Mouse (Mus musculus) MEL (cell line): Measurements from ENCODE around the gene Rom1. TPM values are rescaled to one million over a fixed set of nuclear protein-coding genes. Genes with fewer than 3 reads are reported as not detected.

Experiments
- DNase-seq: peaks from one replicate; pipeline ENCODE4 v3.0.0; 2011; ENCODE audit warnings: low read depth, low spot score
- H3K27ac ChIP-seq: 2 replicates; pipeline ENCODE4 v1.5.1; 2012; ENCODE audit warnings: low read depth, mild to moderate bottlenecking, control low read depth, low read length, moderate library complexity; ENCODE audit not compliant: control insufficient read depth
- H3K27me3 ChIP-seq, 2 experiments: fragments of 150-350 bp in 1 of 2; sonication (generic) in 1 of 2; 2 replicates each; pipeline ENCODE4 v1.6.1; 2012; ENCODE audit warnings: low read length in 2 of 2, mild to moderate bottlenecking in 2 of 2, improper control_type of control experiment in 1 of 2, moderate library complexity in 1 of 2; ENCODE audit not compliant: insufficient read depth in 2 of 2, control insufficient read depth in 1 of 2
- H3K36me3 ChIP-seq, 2 experiments: 2 replicates each; pipeline ENCODE4 v1.6.1; 2012 to 2014; ENCODE audit warnings: low read length in 2 of 2, improper control_type of control experiment in 1 of 2, inconsistent platforms in 1 of 2, mild to moderate bottlenecking in 1 of 2; ENCODE audit not compliant: insufficient read depth in 2 of 2, control insufficient read depth in 1 of 2
- H3K4me1 ChIP-seq, 2 experiments: fragments of 150-350 bp in 1 of 2; sonication (generic) in 1 of 2; 2 replicates each; pipeline ENCODE4 v1.6.1; 2012; ENCODE audit warnings: low read length in 2 of 2, improper control_type of control experiment in 1 of 2, mild to moderate bottlenecking in 1 of 2; ENCODE audit not compliant: insufficient read depth in 2 of 2, control insufficient read depth in 1 of 2
- H3K4me3 ChIP-seq, 2 experiments: fragments of 150-350 bp in 1 of 2; sonication (generic) in 1 of 2; 2 replicates each; pipeline ENCODE4 v1.5.1; 2012; ENCODE audit warnings: low read depth in 2 of 2, low read length in 2 of 2, mild to moderate bottlenecking in 2 of 2, moderate library complexity in 2 of 2, control low read depth in 1 of 2, improper control_type of control experiment in 1 of 2; ENCODE audit not compliant: control insufficient read depth in 1 of 2, insufficient read depth in 1 of 2
- H3K79me2 ChIP-seq: 2 replicates; pipeline ENCODE4 v1.6.1; 2012; ENCODE audit warnings: mild to moderate bottlenecking, low read length, moderate library complexity; ENCODE audit not compliant: control insufficient read depth, poor library complexity, insufficient read depth
- H3K9ac ChIP-seq: 2 replicates; pipeline ENCODE4 v1.6.1; 2012; ENCODE audit warnings: low read depth, mild to moderate bottlenecking, control low read depth, low read length, moderate library complexity; ENCODE audit not compliant: control insufficient read depth, poor library complexity, severe bottlenecking
- H3K9me3 ChIP-seq: fragments of 150-350 bp; sonication (generic); replicated peaks from 2 replicates; pipeline ENCODE4 v1.6.1; 2012; ENCODE audit warnings: mild to moderate bottlenecking, low read length, improper control_type of control experiment, moderate library complexity; ENCODE audit not compliant: insufficient read depth
- BHLHE40 ChIP-seq: IDR thresholded peaks from 2 replicates; pipeline ENCODE4 v1.6.1; 2012; ENCODE audit warnings: low read depth, mild to moderate bottlenecking, inconsistent platforms, low read length, improper control_type of control experiment, borderline replicate concordance
- CHD1 ChIP-seq: IDR thresholded peaks from 2 replicates; pipeline ENCODE4 v1.6.1; 2012; ENCODE audit warnings: low read depth, mild to moderate bottlenecking, inconsistent platforms, low read length, improper control_type of control experiment
- CTCF ChIP-seq, 3 experiments: IDR thresholded peaks in 2 of 3; conservative IDR thresholded peaks in 1 of 3; 2 replicates each; pipeline ENCODE4 v1.5.1; 2011 to 2012; ENCODE audit warnings: low read length in 3 of 3, low read depth in 2 of 3, mild to moderate bottlenecking in 2 of 3, improper control_type of control experiment in 1 of 3, inconsistent platforms in 1 of 3, mixed read lengths in 1 of 3, moderate library complexity in 1 of 3; ENCODE audit not compliant: control insufficient read depth in 1 of 3, insufficient read depth in 1 of 3, poor library complexity in 1 of 3, severe bottlenecking in 1 of 3
- E2F4 ChIP-seq: IDR thresholded peaks from 2 replicates; pipeline ENCODE4 v1.6.1; 2011; ENCODE audit warnings: low read depth, low read length, improper control_type of control experiment, borderline replicate concordance
- EP300 ChIP-seq, 2 experiments: IDR thresholded peaks; 2 replicates each; pipeline ENCODE4 v1.6.1; 2011; ENCODE audit warnings: improper control_type of control experiment in 2 of 2, low read length in 2 of 2, low read depth in 1 of 2, mild to moderate bottlenecking in 1 of 2
- ETS1 ChIP-seq: IDR thresholded peaks from 2 replicates; pipeline ENCODE4 v1.6.1; 2012; ENCODE audit warnings: low read depth, mild to moderate bottlenecking, inconsistent platforms, low read length, improper control_type of control experiment, moderate library complexity
- GABPA ChIP-seq: IDR thresholded peaks from 2 replicates; pipeline ENCODE4 v1.6.1; 2012; ENCODE audit warnings: low read depth, mild to moderate bottlenecking, inconsistent platforms, low read length, improper control_type of control experiment, moderate library complexity
- GATA1 ChIP-seq: IDR thresholded peaks from 2 replicates; pipeline ENCODE4 v1.6.1; 2011; ENCODE audit warnings: low read depth, low read length, improper control_type of control experiment
- JUND ChIP-seq: IDR thresholded peaks from 2 replicates; pipeline ENCODE4 v1.6.1; 2011; ENCODE audit warnings: low read depth, mild to moderate bottlenecking, improper control_type of control experiment, low read length
- MAFK ChIP-seq: IDR thresholded peaks from 2 replicates; pipeline ENCODE4 v1.6.1; 2011; ENCODE audit warnings: low read depth, mild to moderate bottlenecking, low read length, improper control_type of control experiment, borderline replicate concordance
- MAX ChIP-seq: IDR thresholded peaks from 2 replicates; pipeline ENCODE4 v1.6.1; 2011; ENCODE audit warnings: low read length, improper control_type of control experiment
- MYC ChIP-seq: IDR thresholded peaks from 2 replicates; pipeline ENCODE4 v1.6.1; 2011; ENCODE audit warnings: low read depth, mild to moderate bottlenecking, low read length, improper control_type of control experiment, moderate library complexity
- POLR2A ChIP-seq, 2 experiments: IDR thresholded peaks; 2 replicates each; pipeline ENCODE4 v1.6.1; 2011 to 2012; ENCODE audit warnings: low read length in 2 of 2, mild to moderate bottlenecking in 2 of 2, control low read depth in 1 of 2, improper control_type of control experiment in 1 of 2, low read depth in 1 of 2, moderate library complexity in 1 of 2; ENCODE audit not compliant: control insufficient read depth in 1 of 2, insufficient read depth in 1 of 2, poor library complexity in 1 of 2
- POLR2AphosphoS2 ChIP-seq: IDR thresholded peaks from 2 replicates; pipeline ENCODE4 v1.6.1; 2011; ENCODE audit warnings: low read length, improper control_type of control experiment
- TBP ChIP-seq: IDR thresholded peaks from 2 replicates; pipeline ENCODE4 v1.8.0; 2011; ENCODE audit warnings: low read depth, low read length, improper control_type of control experiment
- TCF12 ChIP-seq: IDR thresholded peaks from 2 replicates; pipeline ENCODE4 v1.6.1; 2014; ENCODE audit warnings: low read depth, mild to moderate bottlenecking, inconsistent platforms, low read length, improper control_type of control experiment, moderate library complexity
- UBTF ChIP-seq: IDR thresholded peaks from 2 replicates; pipeline ENCODE4 v1.6.1; 2012; ENCODE audit warnings: low read depth, mild to moderate bottlenecking, inconsistent platforms, low read length, improper control_type of control experiment, moderate library complexity, borderline replicate concordance; ENCODE audit not compliant: insufficient read depth
- USF1 ChIP-seq: IDR thresholded peaks from 2 replicates; pipeline ENCODE4 v1.6.1; 2014; ENCODE audit warnings: low read depth, mild to moderate bottlenecking, inconsistent platforms, low read length, improper control_type of control experiment, moderate library complexity
- ZC3H11A ChIP-seq: IDR thresholded peaks from 2 replicates; pipeline ENCODE4 v1.6.1; 2012; ENCODE audit warnings: low read depth, mild to moderate bottlenecking, inconsistent platforms, low read length, improper control_type of control experiment
- ZKSCAN1 ChIP-seq: IDR thresholded peaks from 2 replicates; pipeline ENCODE4 v1.6.1; 2012; ENCODE audit warnings: low read depth, mild to moderate bottlenecking, inconsistent platforms, low read length, improper control_type of control experiment, moderate library complexity
- polyA plus RNA-seq, 2 experiments: library from polyadenylated mRNA; stranded (reverse) in 1 of 2; unstranded in 1 of 2; fragments of >175 nt in 1 of 2; fragments of >200 nt in 1 of 2; gene quantifications; 2 replicates each; pipeline versions ENCODE4 v1.2.1 to v1.2.4; 2012; ENCODE audit warnings: low replicate concordance in 2 of 2, low read depth in 1 of 2; ENCODE audit not compliant: insufficient read length in 2 of 2, insufficient read depth in 1 of 2, missing spikeins in 1 of 2
- total RNA-seq: library from RNA; depleted of rRNA; stranded (reverse); fragments of 300-350 nt; gene quantifications from 2 replicates; pipeline ENCODE4 v1.2.3, GENCODE M21; 2012

Rom1 gene
- total and polyA plus RNA-seq, 3 experiments: 3.1 to 4.1 TPM; not detected in 1

- no peak overlapping the region for H3K4me3 ChIP-seq
- no peak for DNase-seq
- no peaks in the 10 kb centered on the region for H3K79me2 ChIP-seq
- no peaks in the 10 kb centered on the region for H3K9me3 ChIP-seq
- H3K27ac ChIP-seq: no peak overlapping the region
- no peak overlapping the region for H3K9ac ChIP-seq
- TF ChIP-seq POLR2A (IDR thresholded peaks at IDR 0.05; ENCODE audit: control insufficient read depth in 1 of 2, insufficient read depth in 1 of 2, low read depth in 1 of 2, low read length in 2 of 2, poor library complexity in 1 of 2): no peak
- TF ChIP-seq CTCF (IDR thresholded peaks at IDR 0.05 in 2 of 3, conservative IDR thresholded peaks at IDR 0.05 in 1 of 3; ENCODE audit: control insufficient read depth in 1 of 3, insufficient read depth in 1 of 3, low read depth in 2 of 3, low read length in 3 of 3, poor library complexity in 1 of 3, severe bottlenecking in 1 of 3): no peak
- TF ChIP-seq MAFK: no peak
- TF ChIP-seq ETS1: no peak
- no peak for TF ChIP-seq CHD1
- TF ChIP-seq EP300 (IDR thresholded peaks at IDR 0.05; ENCODE audit: low read depth in 1 of 2, low read length in 2 of 2): no peak
- H3K4me1 ChIP-seq: no peaks in the 10 kb centered on the region
- H3K36me3 ChIP-seq: peaks cover 0 to 30% of the 10 kb centered on the region in 2 experiments; a peak in 2 of 4 replicates
- no peaks in the 10 kb centered on the region for H3K27me3 ChIP-seq
Measured at GRCm38 (mm10) chr19:8911810-8912209, 17.3 kb downstream of the Rom1 start.

- Histone ChIP-seq H3K36me3 (peaks cover 0 to 28% of the 10 kb centered on the region in 2 experiments; a peak in 2 of 4 replicates), H3K4me1 (no peaks in the 10 kb centered on the region), H3K79me2 (no peaks in the 10 kb centered on the region), H3K4me3 (no peak overlapping the region), H3K27me3 (no peaks in the 10 kb centered on the region), H3K27ac (no peak overlapping the region), H3K9ac (no peak overlapping the region), H3K9me3 (no peaks in the 10 kb centered on the region)
- no peak for DNase-seq
- TF ChIP-seq POLR2AphosphoS2 (no peak), TCF12 (no peak), MYC (no peak), TBP (no peak), USF1 (no peak), ZKSCAN1 (no peak), MAFK (no peak), ZC3H11A (no peak), JUND (no peak)
Measured at GRCm38 (mm10) chr19:8908531-8908930, 20.6 kb downstream of the Rom1 start.

- no peak overlapping the region for H3K27ac ChIP-seq
- DNase-seq: no peak
- H3K27me3 ChIP-seq: no peaks in the 10 kb centered on the region
- peaks cover 16% of the 10 kb centered on the region for H3K79me2 ChIP-seq
- H3K4me3 ChIP-seq: no peak overlapping the region
- H3K9me3 ChIP-seq: no peaks in the 10 kb centered on the region
- TF ChIP-seq MAX (no peak), GATA1 (no peak), BHLHE40 (no peak), JUND (no peak), GABPA (no peak), EP300 (IDR thresholded peaks at IDR 0.05; ENCODE audit: low read depth in 1 of 2, low read length in 2 of 2) (no peak), UBTF (no peak), ZC3H11A (no peak), TBP (no peak), ZKSCAN1 (no peak), E2F4 (no peak)
- H3K36me3 ChIP-seq: peaks cover 11 to 14% of the 10 kb centered on the region in 2 experiments
- no peak overlapping the region for H3K9ac ChIP-seq
- peaks cover 2 to 6% of the 10 kb centered on the region in 2 experiments; a peak in 3 of 4 replicates for H3K4me1 ChIP-seq
Measured at GRCm38 (mm10) chr19:8903412-8903811, 25.7 kb downstream of the Rom1 start.
